10 mouse cellular contexts compared by ENCODE assay signal in the genomic region with DNA sequence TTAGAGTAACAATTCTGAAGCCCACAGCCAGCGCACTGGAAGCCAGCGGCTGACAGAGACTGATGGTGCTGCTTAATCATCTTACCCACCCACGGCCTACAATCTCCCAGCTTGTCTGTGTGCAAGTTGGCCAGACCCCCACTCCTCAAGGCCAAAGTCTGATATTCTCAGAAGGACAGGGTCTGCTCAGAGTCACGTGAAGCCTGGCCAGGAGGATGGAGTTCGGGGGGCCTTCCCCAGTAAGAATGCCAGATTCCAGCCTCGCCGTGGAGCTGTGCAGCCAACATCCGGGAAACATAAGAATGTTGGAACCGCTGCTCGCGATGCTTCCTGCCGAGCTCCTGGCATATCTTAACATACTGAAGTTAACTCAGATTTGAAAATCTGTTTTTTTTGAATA.
DNase-seq lines count a peak whose midpoint lies in the region; ATAC-seq lines count a peak whose summit lies in the region.
"Had no signal": no experiment of that assay in that cellular context is flagged by ENCODE, and none has a peak within 500 bp of the region (broad histone marks: within the 10 kb centered on the region; RNA-seq: fewer than 3 reads in every experiment).

No protein-coding gene starts in this region.

- H3K27ac ChIP-seq in kidney, embryonic 14.5 days (ENCODE audit: low read depth, low read length) = no peak overlapping the region
- H3K27ac ChIP-seq in embryonic facial prominence, embryonic 14.5 days (replicated peaks; ENCODE audit: low read depth, low read length) = peak overlapping the region; percentile 52
- peak overlapping the region; percentile 12; the same call in 1 of the 2 replicates for H3K27ac ChIP-seq in hindbrain, embryonic 15.5 days (replicated peaks)
- H3K27ac ChIP-seq: limb, embryonic 13.5 days had no signal

- H3K9ac ChIP-seq in kidney, embryonic 14.5 days (ENCODE audit: low read depth, low read length) = no peak overlapping the region
- no peak overlapping the region for H3K9ac ChIP-seq in embryonic facial prominence, embryonic 14.5 days (ENCODE audit: low read depth, low read length)
- H3K9ac ChIP-seq in hindbrain, embryonic 15.5 days = no peak overlapping the region
- H3K9ac ChIP-seq: limb, embryonic 13.5 days had no signal

- no peaks in the 10 kb centered on the region for H3K9me3 ChIP-seq in kidney, embryonic 14.5 days (ENCODE audit: control insufficient read depth, low read length)
- no peaks in the 10 kb centered on the region for H3K9me3 ChIP-seq in embryonic facial prominence, embryonic 14.5 days (ENCODE audit: control insufficient read depth, low read length)
- no peaks in the 10 kb centered on the region for H3K9me3 ChIP-seq in hindbrain, embryonic 15.5 days
- H3K9me3 ChIP-seq: limb, embryonic 13.5 days had no signal

- WGBS in kidney, embryonic 14.5 days = 62% methylated on average over 12 of the region's 12 CpGs
- 55% methylated on average over 12 of the region's 12 CpGs for WGBS in embryonic facial prominence, embryonic 14.5 days
- WGBS in hindbrain, embryonic 15.5 days = 36% methylated on average over 12 of the region's 12 CpGs

- no peak for DNase-seq in kidney, postnatal 25 days
- peak; percentile 52 for DNase-seq in embryonic facial prominence, embryonic 14.5 days (ENCODE audit: low spot score)
- peak; percentile 46 for DNase-seq in heart, adult 8-10 months (ENCODE audit: low spot score)
- no peak for DNase-seq in right cerebral cortex, postnatal 14 days
- DNase-seq in right cerebral cortex, postnatal 36 days (ENCODE audit: low spot score in 2 of 2) = no peak
- DNase-seq in left cerebral cortex, adult 9 months (ENCODE audit: low spot score in 2 of 2) = no peak

- 0 out of 2 replicates have a peak, but pooled peaks have one; percentile 39 for ATAC-seq in kidney, embryonic 14.5 days (ENCODE audit: low FRiP score, low TSS enrichment)
- ATAC-seq in embryonic facial prominence, embryonic 14.5 days (ENCODE audit: low read depth) = no peak
- ATAC-seq in hindbrain, embryonic 15.5 days (ENCODE audit: low FRiP score, low read depth) = peak; percentile 72; the same call in 1 of the 2 replicates

- H3K4me1 ChIP-seq in kidney, embryonic 14.5 days (ENCODE audit: control insufficient read depth, insufficient read depth, low read length) = no peaks in the 10 kb centered on the region
- H3K4me1 ChIP-seq in embryonic facial prominence, embryonic 14.5 days (ENCODE audit: control insufficient read depth, insufficient read depth, low read length) = no peaks in the 10 kb centered on the region
- peaks cover 8% of the 10 kb centered on the region for H3K4me1 ChIP-seq in hindbrain, embryonic 15.5 days (replicated peaks)
- H3K4me1 ChIP-seq: limb, embryonic 13.5 days had no signal

- H3K27me3 ChIP-seq in kidney, embryonic 14.5 days (ENCODE audit: control insufficient read depth, insufficient read depth, low read length) = no peaks in the 10 kb centered on the region
- no peaks in the 10 kb centered on the region for H3K27me3 ChIP-seq in embryonic facial prominence, embryonic 14.5 days (replicated peaks; ENCODE audit: control insufficient read depth, insufficient read depth, low read length)
- H3K27me3 ChIP-seq in hindbrain, embryonic 15.5 days = no peaks in the 10 kb centered on the region
- H3K27me3 ChIP-seq: limb, embryonic 13.5 days had no signal

- no peak overlapping the region for H3K4me3 ChIP-seq in kidney, embryonic 14.5 days (ENCODE audit: low read length)
- H3K4me3 ChIP-seq in embryonic facial prominence, embryonic 14.5 days (ENCODE audit: low read depth, low read length) = no peak overlapping the region
- H3K4me3 ChIP-seq in hindbrain, embryonic 15.5 days = no peak overlapping the region
- H3K4me3 ChIP-seq: limb, embryonic 13.5 days; myocyte had no signal

- no peak overlapping the region for H3K4me2 ChIP-seq in kidney, embryonic 14.5 days (replicated peaks; ENCODE audit: low read depth, low read length)
- no peak overlapping the region for H3K4me2 ChIP-seq in embryonic facial prominence, embryonic 14.5 days (ENCODE audit: low read depth, low read length)
- no peak overlapping the region for H3K4me2 ChIP-seq in hindbrain, embryonic 15.5 days
- H3K4me2 ChIP-seq: limb, embryonic 13.5 days had no signal

- peaks cover 46% of the 10 kb centered on the region; the same call in 1 of the 2 replicates for H3K36me3 ChIP-seq in kidney, embryonic 14.5 days (ENCODE audit: control insufficient read depth, insufficient read depth, low read length)
- H3K36me3 ChIP-seq in embryonic facial prominence, embryonic 14.5 days (ENCODE audit: control insufficient read depth, insufficient read depth, low read length) = peaks cover 59% of the 10 kb centered on the region
- no peaks in the 10 kb centered on the region; the same call in none of the 2 replicates for H3K36me3 ChIP-seq in hindbrain, embryonic 15.5 days

Comparison
In these comparisons a context has a peak if more than half of its experiments do, and no peak if none do; other contexts are left out.
1. DNase-seq: peak in embryonic facial prominence, embryonic 14.5 days (single experiment) and heart, adult 8-10 months (single experiment); none in kidney, postnatal 25 days (0 of 2), right cerebral cortex, postnatal 14 days (single experiment), right cerebral cortex, postnatal 36 days (0 of 2) and left cerebral cortex, adult 9 months (0 of 2).